Mouse (Mus musculus) heart, postnatal 25 days (tissue): ENCODE data around the gene Vamp5. TPM values are rescaled to one million over a fixed set of nuclear protein-coding genes. Genes with fewer than 3 reads are reported as not detected.

Source experiments
- DNase-seq: peaks from one replicate; pipeline ENCODE4 v3.0.0; 2022; ENCODE audit warnings: low spot score
- intact Hi-C: fragments of 180-260 bp; cut with DNase I; formaldehyde crosslinking; loops from one replicate; pipeline ENCODE4 v1.15.1; 2025
- total RNA-seq, 2 experiments: library from RNA; stranded (reverse); gene quantifications; 2 replicates each; pipeline ENCODE4 v1.2.3; 2021

Gene Vamp5
- total RNA-seq, 2 experiments from 2014 or later: 56.3 to 59.6 TPM

- intact Hi-C loops: no loop called here
- peak; percentile 69 for DNase-seq
These were observed 10.7 kb upstream of the Vamp5 start for GRCm38 (mm10) chr6:72390795-72391521.

- intact Hi-C loops: no loop called here
- peak; percentile 87 for DNase-seq
These were observed 9.9 kb upstream of the Vamp5 start, which contains the start of gene Vamp8 for GRCm38 (mm10) chr6:72389941-72390771. Gene Vamp8 (minus strand): TSS chr6:72390703.

- no peak for DNase-seq
- intact Hi-C loops: no loop called here
These were observed 9.2 kb upstream of the Vamp5 start for GRCm38 (mm10) chr6:72389471-72389940.

- DNase-seq: no peak
- intact Hi-C loops: no loop called here
These were observed 8.6 kb upstream of the Vamp5 start for GRCm38 (mm10) chr6:72388791-72389329.

- DNase-seq: no peak
- intact Hi-C loops: no loop called here
These were observed 8.0 kb upstream of the Vamp5 start for GRCm38 (mm10) chr6:72388266-72388665.

- intact Hi-C loops: no loop called here
- no peak for DNase-seq
These were observed 7.5 kb upstream of the Vamp5 start for GRCm38 (mm10) chr6:72387816-72388215.

GRCm38 (mm10) chr6:72386561-72386960 is 6.3 kb upstream of the Vamp5 start:
- intact Hi-C loops: no loop called here
- no peak for DNase-seq

GRCm38 (mm10) chr6:72385258-72385657 is 5.0 kb upstream of the Vamp5 start:
- intact Hi-C loops: no loop called here
- DNase-seq: no peak

- DNase-seq: no peak
- intact Hi-C loops: loop anchor here (5.0 kb wide), 1 partner anchor 102 kb away; no protein-coding TSS in a partner anchor
These were observed 3.7 kb upstream of the Vamp5 start for GRCm38 (mm10) chr6:72383952-72384351.

- intact Hi-C loops: loop anchor here (5.0 kb wide), 1 partner anchor 101 kb away; no protein-coding TSS in a partner anchor
- DNase-seq: no peak
These were observed 3.0 kb upstream of the Vamp5 start for GRCm38 (mm10) chr6:72383142-72383820.

- DNase-seq: no peak
- intact Hi-C loops: loop anchor here (5.0 kb wide), 1 partner anchor 100 kb away; no protein-coding TSS in a partner anchor
These were observed 2.2 kb upstream of the Vamp5 start for GRCm38 (mm10) chr6:72382494-72382893.

GRCm38 (mm10) chr6:72379377-72380130 is 714 bp downstream of the Vamp5 start:
- DNase-seq: no peak
- intact Hi-C loops: loop anchor here (5.0 kb wide), 1 partner anchor 97 kb away; no protein-coding TSS in a partner anchor

- intact Hi-C loops: no loop called here
- no peak for DNase-seq
These were observed 1.6 kb downstream of the Vamp5 start for GRCm38 (mm10) chr6:72378510-72379234.

- no peak for DNase-seq
- intact Hi-C loops: no loop called here
These were observed 5.3 kb downstream of the Vamp5 start for GRCm38 (mm10) chr6:72374820-72375563.

- DNase-seq: no peak
- intact Hi-C loops: no loop called here
These were observed 6.1 kb downstream of the Vamp5 start for GRCm38 (mm10) chr6:72374206-72374605.

GRCm38 (mm10) chr6:72373184-72373583 is 7.1 kb downstream of the Vamp5 start:
- DNase-seq: no peak
- intact Hi-C loops: no loop called here

- no peak for DNase-seq
- intact Hi-C loops: no loop called here
These were observed 8.7 kb downstream of the Vamp5 start for GRCm38 (mm10) chr6:72371571-72371970.

- intact Hi-C loops: no loop called here
- DNase-seq: no peak
These were observed 9.1 kb downstream of the Vamp5 start for GRCm38 (mm10) chr6:72371147-72371546.
